Mouse (Mus musculus): Measurements from ENCODE around the gene Nr1i3. TPM values are rescaled to one million over a fixed set of nuclear protein-coding genes. Genes with fewer than 3 reads are reported as not detected.
"Not testable (repeated sequence)": the region's sequence is repeated elsewhere in the genome, so short reads cannot be mapped to it uniquely, and the experiment has no call there.

Gene Nr1i3
- polyA plus RNA-seq, 1 experiment = 0.08 TPM

DNA sequence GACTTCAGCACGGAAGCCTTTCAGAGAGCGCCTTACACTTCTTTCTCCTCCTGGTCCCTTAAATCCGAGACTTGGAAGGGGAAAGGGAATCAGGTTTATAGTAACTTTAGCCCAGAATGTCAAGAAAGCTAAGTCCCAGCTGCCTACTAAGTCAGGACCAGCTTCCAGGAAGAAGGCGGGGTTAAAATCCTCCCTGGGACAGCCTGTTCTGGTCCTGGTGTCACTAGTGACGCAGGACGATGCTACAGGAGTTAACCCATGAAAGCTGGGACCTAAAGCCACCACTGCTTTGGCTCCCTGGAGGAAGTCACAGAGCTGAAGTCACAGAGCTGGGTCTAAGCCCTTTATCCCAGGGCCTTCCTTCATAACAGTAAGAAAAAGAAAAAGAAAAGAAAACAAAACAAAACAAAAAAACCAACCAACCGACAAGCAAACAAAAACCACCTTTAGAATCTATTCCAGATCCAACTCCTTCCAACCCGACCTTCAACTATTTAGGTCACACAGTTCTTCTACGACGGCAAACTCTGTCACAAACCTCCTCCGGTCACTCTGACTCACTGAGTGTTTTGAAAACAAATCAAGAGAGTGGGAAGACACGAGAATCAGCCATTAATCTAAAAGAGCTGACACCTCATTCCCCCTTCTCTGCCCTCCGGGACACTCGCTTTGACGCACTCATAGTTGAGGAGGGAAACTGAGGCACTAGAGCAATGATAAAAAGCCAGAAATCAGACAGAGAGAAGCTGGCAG, 26.4 kb downstream of the Nr1i3 start:
- no peak for TF ChIP-seq POLR2A (IDR thresholded peaks at IDR 0.05; ENCODE audit: control insufficient read depth, extremely low read depth, insufficient read depth, low read length, poor library complexity)
- TF ChIP-seq CTCF (IDR thresholded peaks at IDR 0.05; ENCODE audit: borderline replicate concordance, control insufficient read depth, extremely low read depth, insufficient read depth, low read length, poor library complexity) = no peak
- no peak overlapping the region for H3K4me3 ChIP-seq (ENCODE audit: control insufficient read depth, insufficient read depth, low read length)
- no peak for DNase-seq
- 95% methylated on average over 15 of the region's 15 CpGs for WGBS
- peaks cover 74% of the 10 kb centered on the region for H3K36me3 ChIP-seq (ENCODE audit: control insufficient read depth, insufficient read depth, low read length)
- H3K27ac ChIP-seq (ENCODE audit: control insufficient read depth, insufficient read depth, low read length) = no peak overlapping the region
- H3K4me1 ChIP-seq (replicated peaks; ENCODE audit: control insufficient read depth, insufficient read depth, low read length) = no peaks in the 10 kb centered on the region
- no peaks in the 10 kb centered on the region for H3K27me3 ChIP-seq (ENCODE audit: control insufficient read depth, insufficient read depth, low read length)

DNA sequence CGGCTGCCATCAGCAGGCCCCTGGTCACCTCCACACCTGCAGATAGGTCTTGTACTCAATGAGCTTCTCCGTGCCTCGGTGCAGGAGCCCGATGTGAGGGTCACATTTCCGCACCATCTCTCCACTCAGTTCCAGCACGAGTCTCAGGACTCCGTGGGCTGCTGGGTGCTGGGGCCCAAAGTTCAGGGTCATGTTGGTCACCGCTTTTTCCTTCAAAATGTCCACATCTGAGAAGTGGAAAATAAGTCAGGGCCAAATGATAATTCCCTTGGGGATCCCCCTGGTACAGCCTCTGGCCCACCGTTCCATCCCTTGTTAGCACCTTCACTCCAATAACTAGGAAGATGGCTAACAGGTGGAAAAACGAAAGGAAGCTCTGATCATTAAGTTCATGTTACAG, 27.1 kb downstream of the Nr1i3 start:
- no peak overlapping the region for H3K27ac ChIP-seq (ENCODE audit: control insufficient read depth, insufficient read depth, low read length)
- 97% methylated on average over 10 of the region's 10 CpGs for WGBS
- H3K36me3 ChIP-seq (ENCODE audit: control insufficient read depth, insufficient read depth, low read length) = peaks cover 68% of the 10 kb centered on the region
- H3K4me1 ChIP-seq (replicated peaks; ENCODE audit: control insufficient read depth, insufficient read depth, low read length) = no peaks in the 10 kb centered on the region
- no peaks in the 10 kb centered on the region for H3K27me3 ChIP-seq (ENCODE audit: control insufficient read depth, insufficient read depth, low read length)
- no peak for TF ChIP-seq POLR2A (IDR thresholded peaks at IDR 0.05; ENCODE audit: control insufficient read depth, extremely low read depth, insufficient read depth, low read length, poor library complexity)
- TF ChIP-seq CTCF (IDR thresholded peaks at IDR 0.05; ENCODE audit: borderline replicate concordance, control insufficient read depth, extremely low read depth, insufficient read depth, low read length, poor library complexity) = no peak
- DNase-seq = no peak
- no peak overlapping the region for H3K4me3 ChIP-seq (ENCODE audit: control insufficient read depth, insufficient read depth, low read length)

DNA sequence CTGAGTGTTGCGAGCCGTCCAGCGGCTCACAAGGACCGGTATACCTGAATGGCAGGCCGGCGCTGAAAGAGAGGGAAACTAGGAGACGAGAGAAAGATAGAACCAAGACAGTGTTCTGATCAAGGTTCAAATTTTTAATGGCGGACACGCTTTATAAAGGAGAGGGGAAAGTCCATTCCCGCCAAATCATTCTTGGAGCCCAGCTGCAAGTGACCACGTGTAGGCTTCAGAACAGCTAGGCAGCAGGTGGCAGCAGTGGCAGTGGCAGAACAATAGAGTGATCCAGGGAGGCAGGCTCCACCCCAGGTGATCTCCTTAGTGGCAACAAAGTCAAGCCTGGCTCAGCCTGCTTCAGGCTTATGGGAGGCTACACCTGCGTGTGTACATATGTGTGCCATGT, 28.2 kb downstream of the Nr1i3 start:
- H3K4me3 ChIP-seq (ENCODE audit: control insufficient read depth, insufficient read depth, low read length); DNase-seq; H3K27ac ChIP-seq (ENCODE audit: control insufficient read depth, insufficient read depth, low read length); H3K4me1 ChIP-seq (replicated peaks; ENCODE audit: control insufficient read depth, insufficient read depth, low read length); H3K27me3 ChIP-seq (ENCODE audit: control insufficient read depth, insufficient read depth, low read length): not testable (repeated sequence)
- 97% methylated on average over 12 of the region's 12 CpGs for WGBS
- peaks cover 58% of the 10 kb centered on the region for H3K36me3 ChIP-seq (ENCODE audit: control insufficient read depth, insufficient read depth, low read length)

DNA sequence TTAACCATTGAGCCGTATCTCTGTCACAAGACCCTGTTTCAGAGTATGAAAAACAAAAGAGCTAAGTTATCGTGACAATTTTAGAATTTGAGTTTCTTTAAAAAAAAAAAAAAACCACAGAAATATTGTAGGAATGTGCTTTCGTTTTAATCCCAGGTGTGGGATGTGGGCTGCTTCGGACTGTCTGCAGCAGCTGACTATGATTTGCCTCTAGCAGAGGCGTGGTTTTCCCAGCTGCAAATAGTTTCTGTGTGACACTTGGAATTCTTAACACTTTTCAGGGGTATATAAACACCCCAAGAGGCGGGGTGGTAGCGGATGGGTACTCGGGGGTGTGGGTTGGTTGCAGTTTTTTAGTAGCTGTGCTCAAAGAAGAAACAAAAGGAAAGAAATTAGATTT, 31.6 kb downstream of the Nr1i3 start:
- 94% methylated on average over 8 of the region's 8 CpGs for WGBS
- Histone ChIP-seq H3K4me3 (ENCODE audit: control insufficient read depth, insufficient read depth, low read length) (no peak overlapping the region), H3K27me3 (ENCODE audit: control insufficient read depth, insufficient read depth, low read length) (no peaks in the 10 kb centered on the region), H3K36me3 (ENCODE audit: control insufficient read depth, insufficient read depth, low read length) (peaks cover 29% of the 10 kb centered on the region), H3K4me1 (replicated peaks; ENCODE audit: control insufficient read depth, insufficient read depth, low read length) (peaks cover 9% of the 10 kb centered on the region), H3K27ac (ENCODE audit: control insufficient read depth, insufficient read depth, low read length) (no peak overlapping the region)
- TF ChIP-seq CTCF (IDR thresholded peaks at IDR 0.05; ENCODE audit: borderline replicate concordance, control insufficient read depth, extremely low read depth, insufficient read depth, low read length, poor library complexity) (no peak), POLR2A (IDR thresholded peaks at IDR 0.05; ENCODE audit: control insufficient read depth, extremely low read depth, insufficient read depth, low read length, poor library complexity) (no peak)
- DNase-seq = no peak

DNA sequence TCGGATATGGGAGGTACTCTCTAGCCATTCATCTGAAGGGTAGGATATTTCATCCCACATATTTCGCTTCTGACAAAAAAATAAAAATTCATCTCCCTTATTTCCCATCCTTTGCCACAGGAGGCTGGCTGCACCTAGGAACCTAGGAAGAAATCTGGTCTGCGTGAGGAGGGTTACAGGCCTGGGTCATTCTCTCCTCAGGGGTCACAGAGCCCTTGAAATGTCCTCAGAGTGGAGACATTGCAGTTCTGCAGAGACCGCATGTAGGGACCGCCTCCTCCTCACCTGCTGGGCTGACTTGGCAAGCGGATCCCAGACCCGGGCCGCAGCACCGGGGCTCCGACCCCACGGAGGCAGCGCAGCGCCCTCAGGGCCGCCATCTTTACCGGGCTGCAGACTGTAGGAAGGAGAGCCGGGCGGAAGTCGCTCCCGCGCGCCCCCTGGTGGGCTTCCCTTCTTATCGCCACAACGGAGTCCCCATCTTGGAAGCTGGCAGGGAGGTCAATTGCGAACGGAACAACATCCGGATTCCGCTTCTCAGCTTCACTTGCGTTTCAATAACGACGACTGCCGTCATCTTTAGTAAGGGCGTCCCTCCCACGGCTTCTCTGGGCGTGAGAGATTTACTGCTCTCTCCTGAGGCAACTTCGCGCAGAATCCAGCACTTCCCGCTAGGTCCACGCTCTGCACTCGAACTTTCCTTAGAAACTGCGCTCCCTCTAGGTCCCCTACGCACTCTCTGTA, 33.1 kb downstream of the Nr1i3 start:
- DNase-seq = peak; percentile 95
- peaks cover 14% of the 10 kb centered on the region for H3K36me3 ChIP-seq (ENCODE audit: control insufficient read depth, insufficient read depth, low read length)
- H3K27ac ChIP-seq (ENCODE audit: control insufficient read depth, insufficient read depth, low read length) = peak overlapping the region; percentile 31; the same call in 1 of the 2 replicates
- peaks cover 9% of the 10 kb centered on the region for H3K4me1 ChIP-seq (replicated peaks; ENCODE audit: control insufficient read depth, insufficient read depth, low read length)
- WGBS = under 1% methylated on average over 41 of the region's 41 CpGs
- TF ChIP-seq POLR2A (IDR thresholded peaks at IDR 0.05; ENCODE audit: control insufficient read depth, extremely low read depth, insufficient read depth, low read length, poor library complexity) (peak; percentile 79), CTCF (IDR thresholded peaks at IDR 0.05; ENCODE audit: borderline replicate concordance, control insufficient read depth, extremely low read depth, insufficient read depth, low read length, poor library complexity) (peak; percentile 98)
- no peaks in the 10 kb centered on the region for H3K27me3 ChIP-seq (ENCODE audit: control insufficient read depth, insufficient read depth, low read length)
- peak overlapping the region; percentile 61 for H3K4me3 ChIP-seq (ENCODE audit: control insufficient read depth, insufficient read depth, low read length)

DNA sequence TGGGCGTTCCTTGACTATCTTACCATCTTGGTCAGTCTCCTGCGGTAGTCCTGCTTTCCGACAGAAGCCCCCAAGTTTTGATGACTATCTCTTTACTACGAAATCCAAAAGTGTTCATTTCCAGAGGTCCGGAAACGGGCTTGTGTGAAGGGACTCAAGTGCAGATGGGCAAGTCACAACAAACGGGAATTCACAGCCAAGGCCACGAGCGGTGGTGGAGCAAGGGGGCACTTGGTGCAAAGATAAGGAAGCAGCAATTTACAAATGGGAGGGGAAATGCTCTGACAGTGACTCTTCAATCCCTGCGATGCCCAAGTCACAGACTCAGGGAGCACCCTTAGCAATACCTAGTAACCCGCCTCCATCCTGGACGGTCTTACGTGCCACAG, 33.7 kb downstream of the Nr1i3 start:
- Histone ChIP-seq H3K27ac (ENCODE audit: control insufficient read depth, insufficient read depth, low read length) (peak overlapping the region; percentile 31; the same call in 1 of the 2 replicates), H3K4me1 (replicated peaks; ENCODE audit: control insufficient read depth, insufficient read depth, low read length) (peaks cover 9% of the 10 kb centered on the region), H3K36me3 (ENCODE audit: control insufficient read depth, insufficient read depth, low read length) (peaks cover 13% of the 10 kb centered on the region), H3K4me3 (ENCODE audit: control insufficient read depth, insufficient read depth, low read length) (peak overlapping the region; percentile 51), H3K27me3 (ENCODE audit: control insufficient read depth, insufficient read depth, low read length) (no peaks in the 10 kb centered on the region)
- 20% methylated on average over 13 of the region's 13 CpGs for WGBS
- no peak for DNase-seq
- TF ChIP-seq POLR2A (IDR thresholded peaks at IDR 0.05; ENCODE audit: control insufficient read depth, extremely low read depth, insufficient read depth, low read length, poor library complexity) = no peak
- no peak for TF ChIP-seq CTCF (IDR thresholded peaks at IDR 0.05; ENCODE audit: borderline replicate concordance, control insufficient read depth, extremely low read depth, insufficient read depth, low read length, poor library complexity)
